Mouse (Mus musculus) frontal cortex, adult 2 months (tissue): ENCODE results near the gene Hecw2. TPM values are rescaled to one million over a fixed set of nuclear protein-coding genes. Genes with fewer than 3 reads are reported as not detected.

Source experiments
- DNase-seq, 2 experiments: peaks; one replicate each; pipeline ENCODE4 v3.0.0; 2022; ENCODE audit warnings: low spot score in 1 of 2; ENCODE audit errors: extremely low spot score in 1 of 2
- polyA plus RNA-seq: library from polyadenylated mRNA; depleted of rRNA; stranded (reverse); fragments of >200 nt; gene quantifications from 2 replicates; pipeline ENCODE4 v1.2.3, GENCODE M21; 2012

Hecw2 gene
- polyA plus RNA-seq, 1 experiment = 8.3 TPM

GRCm38 (mm10) chr1:53795591-53795990 is 399.4 kb downstream of the Hecw2 start:
- no peak for DNase-seq

- DNase-seq = no peak
Observed at GRCm38 (mm10) chr1:53795081-53795480, 399.9 kb downstream of the Hecw2 start.

GRCm38 (mm10) chr1:53794279-53794678 is 400.7 kb downstream of the Hecw2 start:
- no peak for DNase-seq

DNA sequence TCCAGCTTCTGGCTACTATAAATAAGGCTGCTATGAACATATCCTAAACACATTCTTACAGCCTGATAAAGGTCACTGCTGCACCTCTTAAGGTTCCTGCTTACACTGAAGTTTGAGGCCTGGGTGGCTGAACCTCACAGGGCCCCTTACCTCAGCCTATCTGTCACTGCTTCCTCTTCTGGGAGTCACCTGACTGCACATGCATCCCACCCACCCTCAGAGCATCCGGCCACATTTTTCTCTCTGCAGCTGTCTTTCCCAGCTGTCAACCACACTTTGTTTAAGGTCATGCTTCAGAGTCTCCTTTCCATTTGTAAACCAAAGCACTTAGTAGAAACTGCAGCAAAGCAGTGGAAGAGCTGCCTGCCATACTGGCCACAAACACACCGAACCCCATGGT is 403.6 kb downstream of the Hecw2 start:
- DNase-seq = no peak

GRCm38 (mm10) chr1:53784721-53785418 is 410.1 kb downstream of the Hecw2 start, which contains the start of gene Stk17b:
TSS of gene Stk17b (minus strand) at chr1:53785224.
- peak; percentile 47 to 75 for DNase-seq

DNA sequence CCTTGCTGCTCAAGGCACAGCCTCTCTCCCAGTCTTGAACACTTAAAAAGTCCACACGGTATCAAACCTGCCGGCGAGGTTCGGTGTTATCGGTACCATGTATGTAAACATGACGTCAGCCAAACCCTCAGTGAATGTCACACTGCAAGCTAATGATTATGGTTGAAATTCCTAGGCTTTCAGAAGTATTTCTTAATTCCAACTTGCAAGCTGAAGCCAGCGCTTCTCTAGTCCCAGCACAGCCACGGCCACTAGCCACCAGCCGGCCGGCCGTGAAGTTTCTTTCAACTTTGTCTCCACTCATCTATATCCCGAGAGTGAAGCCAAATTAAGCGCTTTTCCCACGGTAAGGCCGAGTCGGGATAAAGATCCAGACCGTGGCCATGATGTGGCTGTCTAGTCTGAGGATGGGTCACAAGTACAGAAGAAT is 410.7 kb downstream of the Hecw2 start:
- DNase-seq = no peak

GRCm38 (mm10) chr1:53782956-53783355 is 412.0 kb downstream of the Hecw2 start:
- DNase-seq = no peak

DNA sequence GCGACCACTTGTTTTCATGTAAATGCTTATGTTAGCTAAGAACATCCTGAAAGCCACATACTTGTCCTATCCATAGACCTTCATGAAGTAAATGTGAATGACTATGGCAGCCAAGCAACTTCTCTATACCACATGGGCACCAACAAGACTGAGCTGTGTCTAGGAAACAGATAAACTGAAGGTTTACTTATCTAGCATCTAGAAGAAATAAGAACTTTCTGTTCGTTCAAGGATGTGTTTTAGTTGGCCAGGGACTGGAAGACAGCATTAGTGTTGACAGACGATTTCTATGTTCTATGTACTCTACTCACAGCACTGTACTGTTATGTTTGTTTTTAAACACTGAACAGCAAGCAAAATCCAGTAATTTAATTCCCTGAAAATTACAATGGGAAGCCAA is 412.9 kb downstream of the Hecw2 start:
- no peak for DNase-seq

DNA sequence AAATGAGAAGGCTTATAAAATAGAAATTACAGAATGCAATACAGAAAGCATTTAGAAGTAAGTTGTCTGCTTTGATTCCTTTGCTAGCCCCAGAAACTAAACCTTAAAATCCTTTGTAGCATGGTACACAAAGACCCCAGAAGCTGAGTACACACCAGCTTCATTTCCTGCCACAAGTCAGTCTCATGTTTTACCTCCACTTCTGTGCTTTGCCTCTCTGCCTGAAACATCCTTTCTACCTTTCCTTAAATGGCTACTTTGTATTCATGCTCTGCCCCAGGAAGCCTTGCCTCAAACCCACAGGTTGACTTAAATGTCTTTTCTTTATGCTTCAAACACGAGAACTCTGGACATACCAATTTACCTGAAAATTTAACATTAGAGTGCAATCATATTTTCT is 413.7 kb downstream of the Hecw2 start:
- no peak for DNase-seq

- DNase-seq = no peak
Observed at GRCm38 (mm10) chr1:53776176-53776905, 418.6 kb downstream of the Hecw2 start.

DNA sequence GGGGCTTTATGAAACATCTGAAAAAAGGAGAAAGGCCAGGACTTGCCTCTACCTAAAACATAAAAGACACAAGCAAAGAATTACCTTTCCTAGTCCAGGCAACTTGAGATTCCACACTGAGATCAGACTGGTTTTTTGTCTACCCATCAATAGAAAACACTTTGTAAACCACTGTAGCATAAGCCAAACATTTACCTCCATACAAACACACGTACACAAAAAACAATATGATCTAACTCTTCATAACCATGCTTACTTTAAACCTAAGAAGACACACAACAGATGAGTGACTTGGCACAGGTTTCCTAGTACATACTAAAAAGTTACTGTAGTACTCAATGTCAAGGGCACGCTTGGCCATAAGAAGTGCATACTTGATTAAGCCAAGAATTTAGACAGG is 419.4 kb downstream of the Hecw2 start:
- DNase-seq = no peak

GRCm38 (mm10) chr1:53775036-53775435 is 419.9 kb downstream of the Hecw2 start:
- no peak for DNase-seq

DNA sequence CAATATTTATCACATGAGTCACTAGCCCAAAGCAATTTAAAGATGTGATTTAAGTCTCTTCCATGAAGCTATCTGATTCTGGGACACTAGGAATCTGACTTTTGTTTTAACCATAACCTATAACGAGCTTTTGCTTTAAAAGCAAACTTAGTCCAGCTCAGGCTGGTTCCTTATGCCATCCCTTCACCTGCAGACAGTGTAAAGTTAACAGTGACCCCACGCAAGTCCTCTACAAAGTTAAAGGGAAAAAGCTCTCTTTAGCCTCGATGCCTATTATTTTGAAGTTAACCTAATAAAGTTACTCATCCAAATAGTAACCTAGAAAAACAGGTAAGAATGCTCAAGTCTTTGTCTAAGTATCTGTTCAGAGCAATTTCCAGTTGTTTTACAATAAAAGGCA is 420.4 kb downstream of the Hecw2 start:
- DNase-seq = no peak

GRCm38 (mm10) chr1:53773994-53774393 is 421.0 kb downstream of the Hecw2 start:
- DNase-seq = no peak

GRCm38 (mm10) chr1:53772967-53773366 is 422.0 kb downstream of the Hecw2 start:
- no peak for DNase-seq

DNA sequence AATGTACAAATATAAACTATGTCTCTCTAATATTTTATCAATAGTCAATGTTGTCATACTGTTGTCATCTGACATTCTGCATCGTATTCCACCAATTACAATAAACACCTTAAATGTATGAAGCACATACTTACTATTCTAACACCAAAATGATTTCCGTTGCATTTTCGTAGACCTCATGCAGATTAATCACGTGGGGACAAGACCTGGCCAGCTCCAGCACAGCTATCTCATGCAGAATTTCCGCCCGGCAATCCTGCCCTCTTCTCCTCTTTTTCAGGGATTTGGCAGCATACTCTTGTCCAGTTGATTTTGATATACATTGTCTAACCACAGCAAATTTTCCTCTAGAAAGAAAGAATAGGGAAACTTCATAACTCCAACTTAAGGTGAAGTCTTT is 423.5 kb downstream of the Hecw2 start:
- DNase-seq = no peak

- DNase-seq = no peak
Observed at GRCm38 (mm10) chr1:53766112-53766511, 428.9 kb downstream of the Hecw2 start.

GRCm38 (mm10) chr1:53757316-53757715 is 437.7 kb downstream of the Hecw2 start:
- DNase-seq = peak in 1 of 2 experiments; percentile 19
